In genomic region chr11:119550546-119551335, GRCm38 (mm10) we compare ENCODE assay signal across 13 mouse cellular contexts. TPM values are rescaled to one million over a fixed set of nuclear protein-coding genes. Genes with fewer than 3 reads are reported as not detected.
DNase-seq lines count a peak whose midpoint lies in the region; ATAC-seq and TF ChIP-seq lines count a peak whose summit lies in the region.
"Had no signal": no experiment of that assay in that cellular context is flagged by ENCODE, and none has a peak within 500 bp of the region (broad histone marks: within the 10 kb centered on the region; RNA-seq: fewer than 3 reads in every experiment).

No protein-coding gene starts in this region.

- WGBS in midbrain, embryonic 11.5 days = 48% methylated on average over 10 of the region's 10 CpGs
- 49% methylated on average over 10 of the region's 10 CpGs for WGBS in midbrain, embryonic 15.5 days

- H3K79me2 ChIP-seq in myocyte (ENCODE audit: control insufficient read depth, insufficient read depth) = no peaks in the 10 kb centered on the region

- no peak overlapping the region for H3K4me3 ChIP-seq in midbrain, embryonic 11.5 days (ENCODE audit: low read depth, low read length)
- H3K4me3 ChIP-seq in midbrain, embryonic 15.5 days = no peak overlapping the region
- no peak overlapping the region for H3K4me3 ChIP-seq in myocyte

- TF ChIP-seq POLR2A in myocyte (IDR thresholded peaks at IDR 0.05; ENCODE audit: insufficient read length, low read depth) = no peak

- H3ac ChIP-seq in myocyte (ENCODE audit: control insufficient read depth, insufficient read length) = no peak overlapping the region

- no peak for ATAC-seq in cerebellum, adult (ENCODE audit: insufficient number of reproducible peaks, low FRiP score, low TSS enrichment)
- ATAC-seq in midbrain, embryonic 11.5 days (ENCODE audit: low FRiP score) = no peak
- no peak for ATAC-seq in midbrain, embryonic 15.5 days (replicated peaks)

- intact Hi-C loops in heart, postnatal 25 days (cut with DNase I) = no loop called here

- peaks cover 30% of the 10 kb centered on the region for H3K4me1 ChIP-seq in midbrain, embryonic 11.5 days (ENCODE audit: control insufficient read depth, insufficient read depth, low read length)
- H3K4me1 ChIP-seq in midbrain, embryonic 15.5 days = peaks cover 44% of the 10 kb centered on the region

- no peak overlapping the region for H3K27ac ChIP-seq in midbrain, embryonic 11.5 days (ENCODE audit: low read depth, low read length)
- no peak overlapping the region for H3K27ac ChIP-seq in midbrain, embryonic 15.5 days

- peak; percentile 51 for DNase-seq in cerebellum, adult 11 months
- peak; percentile 88 for DNase-seq in midbrain, embryonic 11.5 days (ENCODE audit: low spot score, missing footprints)
- peak; percentile 71 to 73 for DNase-seq in cerebellum, postnatal 10 days
- DNase-seq in heart, postnatal 25 days (ENCODE audit: low spot score) = no peak
- DNase-seq in frontal cortex, postnatal 36 days (ENCODE audit: low spot score in 2 of 2) = no peak
- DNase-seq: adrenal gland, postnatal 36 days; gastrocnemius, postnatal 36 days; kidney, adult 2 months had no signal

- no peaks in the 10 kb centered on the region for H3K9me3 ChIP-seq in midbrain, embryonic 11.5 days (ENCODE audit: control insufficient read depth, low read length)
- no peaks in the 10 kb centered on the region for H3K9me3 ChIP-seq in midbrain, embryonic 15.5 days

- no peaks in the 10 kb centered on the region for H3K36me3 ChIP-seq in midbrain, embryonic 11.5 days (ENCODE audit: control insufficient read depth, insufficient read depth, low read length)
- no peaks in the 10 kb centered on the region for H3K36me3 ChIP-seq in midbrain, embryonic 15.5 days (replicated peaks)
- no peaks in the 10 kb centered on the region for H3K36me3 ChIP-seq in myocyte (ENCODE audit: control insufficient read depth, insufficient read depth)

- H3K9ac ChIP-seq in midbrain, embryonic 11.5 days (ENCODE audit: low read length) = no peak overlapping the region
- H3K9ac ChIP-seq in midbrain, embryonic 15.5 days = no peak overlapping the region

- no peak overlapping the region for H3K4me2 ChIP-seq in midbrain, embryonic 11.5 days
- no peak overlapping the region for H3K4me2 ChIP-seq in midbrain, embryonic 15.5 days
- H3K4me2 ChIP-seq in myocyte (ENCODE audit: low read depth) = peak overlapping the region; percentile 21

- peaks cover 62% of the 10 kb centered on the region for H3K27me3 ChIP-seq in midbrain, embryonic 11.5 days (ENCODE audit: control insufficient read depth, insufficient read depth, low read length)
- H3K27me3 ChIP-seq in midbrain, embryonic 15.5 days (replicated peaks) = peaks cover 13% of the 10 kb centered on the region
- peaks cover 34% of the 10 kb centered on the region for H3K27me3 ChIP-seq in myocyte (ENCODE audit: control insufficient read depth, insufficient read depth, insufficient read length)

TF ChIP-seq in myocyte, 11 proteins besides CTCF, POLR2A, EP300 and RAD21:
- no peak for TF ChIP-seq MYOG (IDR thresholded peaks at IDR 0.05; ENCODE audit: control insufficient read depth in 1 of 3, insufficient read depth in 1 of 3, insufficient read length in 2 of 3, low read depth in 2 of 3)
- TF ChIP-seq USF1 (IDR thresholded peaks at IDR 0.05; ENCODE audit: low read depth) = no peak
- no peak for TF ChIP-seq REST (IDR thresholded peaks at IDR 0.05; ENCODE audit: insufficient read depth, insufficient read length)
- no peak for TF ChIP-seq POLR2AphosphoS2 (IDR thresholded peaks at IDR 0.05; ENCODE audit: insufficient read length, low read depth)
- TF ChIP-seq TCF12 (IDR thresholded peaks at IDR 0.05; ENCODE audit: insufficient read depth, poor library complexity, severe bottlenecking) = no peak
- no peak for TF ChIP-seq CEBPB (IDR thresholded peaks at IDR 0.05; ENCODE audit: insufficient read depth, poor library complexity, severe bottlenecking)
- no peak for TF ChIP-seq SRF (IDR thresholded peaks at IDR 0.05; ENCODE audit: control insufficient read depth, insufficient read length, low read depth)
- TF ChIP-seq TCF3 (IDR thresholded peaks at IDR 0.05; ENCODE audit: insufficient read length, low read depth) = no peak
- no peak for TF ChIP-seq MAX (IDR thresholded peaks at IDR 0.05; ENCODE audit: low read depth)
- no peak for TF ChIP-seq E2F4 (IDR thresholded peaks at IDR 0.05; ENCODE audit: insufficient read depth)

RNA-seq across cellular contexts. Expression of gene Nptx1, which starts 3.2 kb away (rescaled TPM):
- 2.5 and 3.0 TPM in 2 replicates for polyA plus RNA-seq in midbrain, embryonic 11.5 days (2014; fragmentation: Nextera tagmentation; extraction: Ambion mirVana)
- 13.6 and 13.7 TPM in 2 replicates for polyA plus RNA-seq in midbrain, embryonic 15.5 days (2015; fragmentation: Nextera tagmentation; extraction: Ambion mirVana)
- 9.3 TPM for polyA plus RNA-seq in myocyte (2012; fragmentation: generic; extraction: Trizol)
- under 1 TPM; 0.26 to 0.34 TPM for total RNA-seq in heart, postnatal 25 days (2021)
- total RNA-seq: megakaryocyte progenitor cell, adult 5-6 weeks; neutrophil, adult 5-6 weeks had no signal

RNA-seq across cellular contexts. Expression of gene Rptor, which starts 52.0 kb away (rescaled TPM):
- polyA plus RNA-seq in midbrain, embryonic 11.5 days (2014; fragmentation: Nextera tagmentation; extraction: Ambion mirVana) = 8.7 and 11.1 TPM in 2 replicates
- 13.1 and 14.6 TPM in 2 replicates for polyA plus RNA-seq in midbrain, embryonic 15.5 days (2015; fragmentation: Nextera tagmentation; extraction: Ambion mirVana)
- 59.5 TPM for polyA plus RNA-seq in myocyte (2012; fragmentation: generic; extraction: Trizol)
- total RNA-seq in heart, postnatal 25 days (2021) = 10 to 100 TPM; 32.5 to 34.4 TPM

RNA-seq across cellular contexts. Expression of gene Endov, which starts 59.6 kb away (rescaled TPM):
- polyA plus RNA-seq in midbrain, embryonic 11.5 days (2014; fragmentation: Nextera tagmentation; extraction: Ambion mirVana) = 13.2 and 14.0 TPM in 2 replicates
- 20.7 and 22.2 TPM in 2 replicates for polyA plus RNA-seq in midbrain, embryonic 15.5 days (2015; fragmentation: Nextera tagmentation; extraction: Ambion mirVana)
- 16.6 TPM for polyA plus RNA-seq in myocyte (2012; fragmentation: generic; extraction: Trizol)
- total RNA-seq in heart, postnatal 25 days (2021) = 10 to 100 TPM in 1 of 2 experiments, 1 to 10 TPM in 1; 7.1 to 10.3 TPM

Comparison
In these comparisons a context has a peak if more than half of its experiments do, and no peak if none do; other contexts are left out.
1. DNase-seq: peak in cerebellum, adult 11 months (single experiment), midbrain, embryonic 11.5 days (single experiment) and cerebellum, postnatal 10 days (2 of 2); none in heart, postnatal 25 days (single experiment) and frontal cortex, postnatal 36 days (0 of 2).